Mouse (Mus musculus) kidney, adult 8-10 months (tissue): ENCODE measurements around the gene Apoc4.

Experiments
- DNase-seq, 2 experiments: peaks; one replicate each; pipeline ENCODE4 v3.0.0; 2022

Apoc4 gene

DNA sequence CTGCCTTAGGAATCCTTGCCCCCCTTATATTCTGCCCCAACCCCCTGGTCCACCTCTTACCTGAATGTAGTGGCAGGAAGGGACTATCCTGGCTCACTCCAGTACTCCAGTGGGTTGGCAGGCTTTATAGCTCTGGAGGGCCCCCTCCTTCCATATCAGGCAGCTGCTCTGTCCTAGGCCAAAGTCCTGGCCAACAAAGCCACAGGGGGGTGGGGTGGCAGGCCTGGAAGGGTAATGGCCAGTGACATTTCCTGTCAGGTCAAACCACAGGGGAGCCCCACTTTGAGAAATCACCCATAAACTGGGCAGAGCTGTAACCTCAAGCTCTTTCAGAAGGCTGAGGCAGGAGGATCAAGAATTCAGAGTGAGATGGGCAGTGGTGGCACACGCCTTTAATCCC is 4.6 kb downstream of the Apoc4 start:
- no peak for DNase-seq

DNA sequence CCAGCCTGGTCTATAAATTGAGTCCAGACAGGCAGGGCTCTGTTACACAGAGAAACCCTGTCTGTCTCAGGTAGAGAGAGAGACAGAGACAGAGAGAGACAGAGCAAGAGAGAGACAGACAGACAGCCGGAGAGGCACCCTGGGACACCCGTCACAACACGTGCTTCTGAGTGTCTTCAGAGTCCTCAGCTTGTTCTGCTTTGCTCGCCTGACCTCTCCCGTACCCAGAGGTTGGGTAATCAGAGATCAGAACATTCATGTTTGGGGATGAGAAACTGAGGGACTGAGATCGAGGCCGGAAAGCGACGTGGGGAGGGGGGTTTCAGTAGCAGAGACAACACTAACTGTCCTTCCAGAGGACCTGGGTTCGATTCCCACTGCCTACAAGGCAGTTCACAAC is 5.5 kb downstream of the Apoc4 start:
- DNase-seq: no peak

- DNase-seq: no peak
Observed at GRCm38 (mm10) chr7:19673083-19673699, 8.1 kb downstream of the Apoc4 start.

DNA sequence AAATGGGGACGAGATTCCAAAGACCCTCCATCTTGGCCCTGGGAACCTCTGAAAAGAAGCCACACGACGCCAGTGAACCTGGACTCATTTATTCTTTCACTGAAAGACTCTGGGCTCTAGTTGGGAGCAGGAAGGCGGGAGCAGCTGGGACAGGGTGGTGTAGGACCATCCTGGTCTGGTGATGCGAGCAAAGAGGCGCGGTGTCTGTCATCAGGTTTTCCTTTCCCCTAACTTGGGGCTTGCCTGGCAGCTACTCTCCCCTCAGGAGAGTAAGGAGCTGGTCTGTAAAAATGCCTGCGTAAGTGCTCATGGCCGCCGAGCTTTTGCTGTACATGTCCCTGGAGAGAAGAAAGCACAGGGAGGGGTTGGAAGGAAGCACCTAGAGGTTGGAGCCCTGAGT is 9.8 kb downstream of the Apoc4 start:
- DNase-seq: no peak

- peak; percentile 92 to 95 for DNase-seq
Observed at GRCm38 (mm10) chr7:19668947-19669721, 12.1 kb downstream of the Apoc4 start.

DNA sequence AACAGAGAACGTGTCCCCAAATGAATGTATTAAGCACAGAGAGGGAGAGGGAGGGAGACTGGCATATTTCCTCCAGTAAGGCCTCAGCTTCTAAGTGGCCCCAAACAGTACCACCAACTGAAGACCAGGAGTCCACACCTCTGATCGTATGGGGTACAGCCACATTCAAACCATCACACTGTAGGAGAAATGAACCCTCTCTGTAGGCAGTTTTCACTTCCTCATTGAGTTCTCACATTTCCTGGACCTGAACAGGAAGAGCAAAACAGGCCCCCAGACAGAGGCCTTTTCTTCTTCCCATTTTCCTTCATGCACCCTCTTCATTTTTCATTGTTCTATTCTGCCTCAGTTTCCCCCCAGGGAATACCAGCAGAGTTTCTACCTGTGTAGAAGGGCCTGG is 13.8 kb downstream of the Apoc4 start:
- DNase-seq: no peak

DNA sequence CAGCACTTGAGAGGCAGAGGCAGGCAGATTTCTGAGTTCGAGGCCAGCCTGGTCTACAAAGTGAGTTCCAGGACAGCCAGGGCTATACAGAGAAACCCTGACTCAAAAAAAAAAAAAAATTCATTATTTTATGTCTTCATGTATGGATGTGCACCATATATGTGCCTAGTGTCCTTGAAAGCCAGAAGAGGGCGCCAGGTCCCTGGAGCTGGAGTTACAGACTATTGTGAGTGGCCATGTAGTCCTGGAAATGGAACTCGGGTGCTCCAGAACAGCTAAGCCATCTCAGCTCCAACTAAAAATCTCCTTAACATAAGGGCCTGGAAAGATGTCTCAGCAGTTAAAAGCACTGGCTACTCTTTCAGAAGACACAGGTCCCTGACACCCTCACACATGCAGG is 14.5 kb downstream of the Apoc4 start:
- no peak for DNase-seq

DNA sequence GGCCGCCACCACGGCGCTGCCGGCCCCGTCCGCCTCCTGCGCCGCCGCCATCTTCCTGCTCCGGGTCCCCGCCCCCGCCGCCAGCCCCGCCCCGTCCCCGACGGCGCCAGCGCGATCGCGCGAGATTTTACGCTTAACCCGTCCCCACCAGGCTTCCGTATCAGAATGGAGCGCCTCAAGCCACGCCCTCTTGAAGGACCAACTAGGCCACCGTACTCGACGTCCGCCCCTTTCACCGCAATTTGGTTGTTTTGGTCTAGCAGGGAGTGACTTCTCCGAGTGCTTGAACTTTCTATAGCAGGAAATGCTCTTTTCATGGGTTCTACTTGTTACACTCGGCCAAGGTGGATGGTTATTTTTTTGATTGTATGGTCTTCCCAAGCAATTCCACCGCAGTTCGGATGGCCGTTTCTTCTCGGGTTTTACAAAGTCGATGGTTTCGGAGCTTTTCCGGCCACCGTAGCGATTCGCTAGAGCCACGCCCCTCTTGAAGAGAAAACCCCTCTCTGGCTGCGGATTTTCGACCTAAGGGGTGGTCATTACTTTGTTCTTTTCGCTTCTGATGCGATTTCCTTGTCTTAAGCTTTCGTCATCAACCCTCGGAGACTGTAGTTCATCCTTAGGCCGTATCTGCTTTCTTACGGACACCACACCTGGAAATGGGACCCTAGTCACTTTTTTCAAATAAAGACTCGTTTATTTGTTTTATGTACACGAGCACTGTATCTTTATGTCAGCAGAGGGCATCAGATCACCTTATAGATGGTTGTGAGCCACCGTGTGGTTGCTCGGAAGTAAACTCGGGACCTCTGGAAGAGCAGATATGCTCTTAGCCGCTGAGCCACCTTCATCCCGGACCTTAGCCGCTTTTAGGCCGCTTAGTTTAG is 16.1 kb downstream of the Apoc4 start, which contains the start of gene Clptm1:
Gene Clptm1, minus strand, starts transcription at position 79 of the 887 bp plus-strand sequence.
- peak; percentile 96 to 98 for DNase-seq

- no peak for DNase-seq
Observed at GRCm38 (mm10) chr7:19664455-19664954, 16.8 kb downstream of the Apoc4 start.

GRCm38 (mm10) chr7:19663940-19664339 is 17.3 kb downstream of the Apoc4 start:
- DNase-seq: no peak

DNA sequence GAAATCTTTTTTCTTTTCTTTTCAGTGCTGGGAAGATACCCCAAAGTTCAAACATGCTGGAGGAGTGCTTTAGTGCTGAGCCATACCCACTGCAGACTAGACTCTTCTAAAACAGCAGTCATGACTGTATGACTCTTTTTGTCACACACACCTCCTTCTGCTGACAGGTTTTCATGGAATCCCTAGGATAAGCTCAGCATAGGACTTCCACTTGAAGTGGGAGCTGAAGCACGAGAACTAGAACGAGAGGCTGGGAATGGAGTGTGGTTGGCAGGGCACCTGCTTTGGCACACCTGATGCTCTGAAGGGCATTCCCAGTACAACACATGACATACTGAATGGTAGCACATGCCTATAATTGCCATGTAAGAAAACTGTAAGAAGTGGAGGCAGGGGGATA is 28.7 kb downstream of the Apoc4 start:
- DNase-seq: no peak

DNA sequence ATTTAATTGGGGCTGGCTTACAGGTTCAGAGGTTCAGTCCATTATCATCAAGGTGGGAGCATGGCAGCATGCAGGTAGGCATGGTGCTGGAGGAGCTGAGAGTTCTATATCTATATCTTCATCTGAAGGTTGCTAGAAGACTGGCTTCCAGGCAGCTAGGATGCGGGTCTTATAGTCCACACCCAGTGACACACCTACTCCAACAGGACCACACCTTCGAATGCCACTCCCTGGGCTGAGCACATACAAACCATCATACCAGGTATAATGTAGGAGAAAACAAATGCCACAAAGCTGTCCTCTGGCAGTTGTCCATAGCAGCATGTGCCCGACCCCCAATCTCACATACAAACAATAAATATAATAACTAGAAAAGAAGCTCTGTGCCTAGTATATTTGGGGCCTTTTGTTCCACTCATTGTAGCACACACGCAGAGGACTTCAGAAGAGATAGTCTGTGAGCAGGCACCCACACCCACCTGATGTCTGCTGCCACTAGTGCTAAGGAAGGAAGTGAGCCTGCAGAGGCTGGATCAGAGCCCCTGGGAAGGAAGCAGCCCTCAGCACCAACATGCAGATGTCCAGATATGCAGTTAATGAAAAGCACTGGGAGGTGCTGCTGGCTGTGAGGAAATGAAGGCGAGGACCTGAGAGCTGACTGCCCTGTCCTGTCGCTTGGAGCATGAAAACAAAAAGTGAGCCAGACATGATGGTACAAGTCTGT is 30.1 kb downstream of the Apoc4 start:
- DNase-seq: no peak

DNA sequence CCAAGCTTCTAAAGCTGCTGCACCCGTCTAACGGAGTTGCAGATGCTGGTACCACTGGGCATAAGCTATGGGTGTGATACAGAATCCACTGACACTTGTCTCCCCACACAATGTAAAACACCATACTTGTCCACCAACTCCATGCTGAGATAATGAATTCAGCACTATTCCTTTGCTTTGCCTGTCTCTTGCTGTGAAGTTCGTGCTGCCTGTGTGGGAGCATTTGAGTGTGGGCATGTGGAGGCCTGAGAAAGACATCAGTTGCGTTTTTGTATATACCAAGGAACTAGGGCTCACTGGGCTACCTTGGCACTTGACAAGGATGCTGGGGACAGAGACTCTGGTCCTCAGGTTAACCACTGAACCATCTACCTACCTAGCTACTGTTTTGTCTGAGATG is 40.1 kb downstream of the Apoc4 start:
- no peak for DNase-seq

- no peak for DNase-seq
Observed at GRCm38 (mm10) chr7:19635074-19635827, 46.0 kb downstream of the Apoc4 start.

- no peak for DNase-seq
Observed at GRCm38 (mm10) chr7:19634591-19634990, 46.7 kb downstream of the Apoc4 start.

- no peak for DNase-seq
Observed at GRCm38 (mm10) chr7:19633855-19634254, 47.4 kb downstream of the Apoc4 start.

DNA sequence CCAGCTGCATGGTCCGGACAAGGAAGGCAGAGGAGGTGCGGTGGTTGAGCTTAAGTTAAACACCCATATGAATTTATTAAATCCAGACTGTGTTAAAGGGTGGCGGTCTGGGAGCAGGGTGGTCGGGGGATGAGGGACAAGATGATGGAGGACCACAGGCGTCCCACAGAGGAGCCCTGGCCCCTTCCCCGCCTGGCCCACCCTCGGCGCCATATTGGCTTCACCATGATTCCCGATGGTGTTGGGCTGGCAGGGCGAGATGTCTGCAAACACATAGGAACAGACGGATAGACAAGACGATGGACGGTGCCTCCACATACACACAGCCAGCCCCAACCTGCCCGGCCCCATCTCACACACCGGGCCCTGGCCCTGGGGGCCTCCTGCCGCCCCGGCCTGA is 48.1 kb downstream of the Apoc4 start:
- no peak for DNase-seq

DNA sequence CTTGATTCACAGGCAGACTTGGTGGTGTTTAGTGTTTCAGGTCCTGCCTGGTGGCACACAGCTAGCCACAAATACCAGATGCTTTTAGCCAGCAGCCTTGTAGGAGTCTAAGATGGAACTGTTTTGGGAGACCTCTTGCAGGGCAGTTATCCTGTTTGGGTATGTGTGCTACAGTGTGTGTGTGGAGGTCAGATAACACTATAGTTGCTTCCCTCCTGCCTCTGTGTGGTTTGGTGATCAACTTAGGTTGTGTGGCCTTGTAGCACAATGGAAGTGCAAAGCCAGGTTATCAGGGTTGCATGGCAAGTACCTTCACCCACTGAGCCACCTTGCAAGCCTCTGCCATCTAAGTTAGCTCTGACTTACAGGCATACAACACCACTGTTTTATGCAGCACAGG is 48.6 kb downstream of the Apoc4 start:
- no peak for DNase-seq

DNA sequence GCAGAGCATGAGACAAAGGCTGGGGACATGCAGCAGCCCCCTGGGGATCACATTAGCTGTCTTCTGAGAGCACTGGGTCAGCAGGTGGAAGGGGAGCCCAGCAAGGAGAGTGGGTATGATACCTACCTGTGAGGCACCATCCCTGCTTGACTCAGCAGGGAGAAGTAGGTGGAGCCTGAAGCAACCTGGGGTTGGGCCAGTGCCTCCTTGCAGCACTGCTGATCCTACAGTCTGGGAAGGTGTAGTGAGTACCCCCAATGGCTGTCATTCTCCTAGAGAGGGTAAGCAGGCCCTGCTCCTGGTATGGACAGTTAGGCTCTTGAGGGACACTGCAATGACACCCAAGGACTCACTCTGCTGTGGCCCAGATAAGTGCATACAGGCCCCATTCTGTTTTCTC is 49.0 kb downstream of the Apoc4 start:
- DNase-seq: no peak

GRCm38 (mm10) chr7:19629361-19629734 is 51.9 kb downstream of the Apoc4 start, which contains the start of gene Relb:
Gene Relb, minus strand, starts transcription at chr7:19629438.
- peak; percentile 84 to 87 for DNase-seq

- DNase-seq: peak; percentile 97 to 99
Observed at GRCm38 (mm10) chr7:19628536-19629360, 52.5 kb downstream of the Apoc4 start.
